Mouse (Mus musculus): ENCODE data around the gene Plk3.
A peak's percentile ranks its signal among the peaks of the same experiment; 100 is the strongest.
"Not testable (repeated sequence)": the region's sequence is repeated elsewhere in the genome, so short reads cannot be mapped to it uniquely, and the experiment has no call there.

The Plk3 gene

GRCm38 (mm10) chr4:117133817-117134600, at the start of gene Plk3:
Gene Plk3 (minus strand): TSS chr4:117133963.
- peak; percentile 97 for DNase-seq

GRCm38 (mm10) chr4:117182759-117183096, 49.0 kb upstream of the Plk3 start:
- not testable (repeated sequence) for DNase-seq

GRCm38 (mm10) chr4:117181863-117182758, 48.3 kb upstream of the Plk3 start, which contains the start of gene Kif2c:
Gene Kif2c (minus strand): TSS chr4:117182639.
- DNase-seq = peak; percentile 91

- DNase-seq = no peak
These were observed 36.2 kb upstream of the Plk3 start for GRCm38 (mm10) chr4:117169936-117170335.

- no peak for DNase-seq
These were observed 27.4 kb upstream of the Plk3 start for GRCm38 (mm10) chr4:117161183-117161582.

- no peak for DNase-seq
These were observed 25.9 kb upstream of the Plk3 start for GRCm38 (mm10) chr4:117159666-117160065.

- no peak for DNase-seq
These were observed 22.6 kb upstream of the Plk3 start for GRCm38 (mm10) chr4:117156372-117156771.

GRCm38 (mm10) chr4:117155792-117156355, 22.1 kb upstream of the Plk3 start, which contains the start of gene Rps8:
Gene Rps8 (minus strand): TSS chr4:117156243.
- DNase-seq = peak; percentile 89

GRCm38 (mm10) chr4:117155020-117155791, 21.4 kb upstream of the Plk3 start:
- no peak for DNase-seq

GRCm38 (mm10) chr4:117152714-117153113, 19.0 kb upstream of the Plk3 start:
- no peak for DNase-seq

- DNase-seq = no peak
These were observed 17.7 kb upstream of the Plk3 start for GRCm38 (mm10) chr4:117151416-117151815.

- no peak for DNase-seq
These were observed 16.5 kb upstream of the Plk3 start for GRCm38 (mm10) chr4:117150212-117150733.

- no peak for DNase-seq
These were observed 15.8 kb upstream of the Plk3 start for GRCm38 (mm10) chr4:117149291-117150211.

GRCm38 (mm10) chr4:117148815-117149214, 15.1 kb upstream of the Plk3 start:
- no peak for DNase-seq

- DNase-seq = no peak
These were observed 14.4 kb upstream of the Plk3 start for GRCm38 (mm10) chr4:117148047-117148713.

- DNase-seq = peak; percentile 80
These were observed 12.4 kb upstream of the Plk3 start for GRCm38 (mm10) chr4:117146176-117146575.

- DNase-seq = no peak
These were observed 11.5 kb upstream of the Plk3 start for GRCm38 (mm10) chr4:117145248-117145647.

GRCm38 (mm10) chr4:117143023-117143422, 9.3 kb upstream of the Plk3 start:
- no peak for DNase-seq

GRCm38 (mm10) chr4:117140613-117141012, 6.8 kb upstream of the Plk3 start:
- DNase-seq = no peak

GRCm38 (mm10) chr4:117139217-117139612, 5.5 kb upstream of the Plk3 start:
- DNase-seq = no peak
